Mouse (Mus musculus) kidney, postnatal 0 days (tissue): ENCODE results near the gene Stra6. TPM values are rescaled to one million over a fixed set of nuclear protein-coding genes. Genes with fewer than 3 reads are reported as not detected.

ENCODE experiments used
- ATAC-seq: fragments of 200-750 bp; cut with Nextera tagmentation; replicated peaks from 2 replicates; pipeline ENCODE4 v1.8.0; 2017; ENCODE audit warnings: low read depth, moderate number of reproducible peaks, moderate TSS enrichment, moderate library complexity; ENCODE audit not compliant: low FRiP score
- DNase-seq: peaks from one replicate; pipeline ENCODE4 v3.0.0-alpha.2; 2016; ENCODE audit warnings: low spot score
- H3K27ac ChIP-seq: fragments of 300-500 bp; sonication (generic); 2 replicates; pipeline ENCODE4 v1.5.1; 2014; ENCODE audit warnings: mild to moderate bottlenecking
- H3K27me3 ChIP-seq: fragments of 300-500 bp; sonication (generic); 2 replicates; pipeline ENCODE4 v1.6.1; 2014; ENCODE audit warnings: low read length, mixed read lengths; ENCODE audit not compliant: insufficient read depth
- H3K36me3 ChIP-seq: fragments of 300-500 bp; sonication (generic); 2 replicates; pipeline ENCODE4 v1.6.1; 2014; ENCODE audit warnings: low read length, mixed read lengths; ENCODE audit not compliant: insufficient read depth
- H3K4me1 ChIP-seq: fragments of 300-500 bp; sonication (generic); replicated peaks from 2 replicates; pipeline ENCODE4 v1.6.1; 2014; ENCODE audit warnings: antibody characterized with exemption, low read length, mixed read lengths; ENCODE audit not compliant: insufficient read depth
- H3K4me2 ChIP-seq: fragments of 300-500 bp; sonication (generic); 2 replicates; pipeline ENCODE4 v1.6.1; 2014; ENCODE audit warnings: mild to moderate bottlenecking, low read length, moderate library complexity, mixed read lengths
- H3K4me3 ChIP-seq: fragments of 300-500 bp; sonication (generic); replicated peaks from 2 replicates; pipeline ENCODE4 v1.5.1; 2014; ENCODE audit warnings: low read depth, low read length
- H3K9ac ChIP-seq: fragments of 300-500 bp; sonication (generic); 2 replicates; pipeline ENCODE4 v1.6.1; 2014; ENCODE audit warnings: low read depth, low read length
- H3K9me3 ChIP-seq: fragments of 300-500 bp; sonication (generic); replicated peaks from 2 replicates; pipeline ENCODE4 v1.6.1; 2016; ENCODE audit warnings: low read length, inconsistent platforms, mixed read lengths
- CTCF ChIP-seq: IDR thresholded peaks from 2 replicates; pipeline ENCODE4 v1.5.1; 2016; ENCODE audit warnings: antibody characterized with exemption, low read depth, mild to moderate bottlenecking, moderate library complexity
- WGBS: fragments of 180-500 bp; shearing (Covaris S2); extraction: QIAGEN DNeasy Blood & Tissue Kit; methylation state at CpG from one replicate; pipeline ENCODE4 v1.1.7; 2014; 5-methylcytosine and 5-hydroxymethylcytosine counted together
- polyA plus RNA-seq: library from polyadenylated mRNA; unstranded; fragments of >200 nt; fragmentation: Nextera tagmentation; extraction: Ambion mirVana; gene quantifications from 2 replicates; pipeline ENCODE4 v1.2.1, GENCODE M21; 2015

Gene Stra6
- polyA plus RNA-seq, 1 experiment from 2014 or later, result 12.2 TPM

DNA sequence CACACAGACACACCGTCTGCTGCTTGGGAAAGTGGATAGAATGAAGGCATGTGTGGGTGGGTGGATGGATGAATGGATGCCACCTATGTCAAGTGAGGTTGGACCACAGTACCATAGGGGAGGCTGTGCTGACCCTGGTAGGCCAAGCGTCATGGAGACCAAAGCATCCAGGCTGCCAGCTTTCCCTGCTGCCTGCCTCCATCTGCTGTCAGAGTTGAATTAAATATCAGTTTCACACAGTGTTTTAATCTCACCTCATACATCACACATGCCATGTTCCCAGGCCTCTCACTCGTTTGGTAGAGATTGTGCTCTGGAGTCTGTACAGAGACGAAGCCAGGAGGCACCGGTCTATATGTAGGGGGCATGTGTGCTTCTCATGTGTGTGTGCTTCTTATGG lies 47.2 kb downstream of the Stra6 start:
- DNase-seq, result no peak
- H3K9ac ChIP-seq, result no peak overlapping the region
- ATAC-seq, result no peak
- TF ChIP-seq CTCF, result no peak
- 71% methylated on average over 5 of the region's 5 CpGs for whole genome bisulfite sequencing
- no peak overlapping the region for H3K4me3 ChIP-seq
- H3K27ac ChIP-seq, result no peak overlapping the region
- no peaks in the 10 kb centered on the region for H3K27me3 ChIP-seq
- H3K36me3 ChIP-seq, result no peaks in the 10 kb centered on the region
- H3K9me3 ChIP-seq, result no peaks in the 10 kb centered on the region
- H3K4me2 ChIP-seq, result no peak overlapping the region
- peaks cover 35% of the 10 kb centered on the region for H3K4me1 ChIP-seq

DNA sequence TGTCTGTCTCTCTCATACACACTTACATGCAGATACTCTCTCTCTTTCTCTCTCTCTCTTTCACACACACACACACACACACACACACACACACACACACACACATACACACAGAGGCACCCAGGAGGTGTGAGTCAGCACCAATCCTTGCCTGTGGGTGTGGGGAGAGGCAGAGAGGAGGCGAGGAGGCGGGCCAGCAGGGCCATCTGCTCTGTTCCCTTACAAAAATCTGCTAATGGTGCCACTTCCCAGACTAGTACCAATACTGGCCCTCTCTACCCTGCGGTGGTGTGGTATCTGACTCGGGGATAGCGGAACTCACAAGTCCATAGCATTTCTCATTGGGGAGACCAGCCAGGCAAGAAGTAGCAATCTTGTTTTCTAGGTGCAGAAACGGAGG lies 47.8 kb downstream of the Stra6 start:
- no peak for TF ChIP-seq CTCF
- no peak overlapping the region for H3K27ac ChIP-seq

DNA sequence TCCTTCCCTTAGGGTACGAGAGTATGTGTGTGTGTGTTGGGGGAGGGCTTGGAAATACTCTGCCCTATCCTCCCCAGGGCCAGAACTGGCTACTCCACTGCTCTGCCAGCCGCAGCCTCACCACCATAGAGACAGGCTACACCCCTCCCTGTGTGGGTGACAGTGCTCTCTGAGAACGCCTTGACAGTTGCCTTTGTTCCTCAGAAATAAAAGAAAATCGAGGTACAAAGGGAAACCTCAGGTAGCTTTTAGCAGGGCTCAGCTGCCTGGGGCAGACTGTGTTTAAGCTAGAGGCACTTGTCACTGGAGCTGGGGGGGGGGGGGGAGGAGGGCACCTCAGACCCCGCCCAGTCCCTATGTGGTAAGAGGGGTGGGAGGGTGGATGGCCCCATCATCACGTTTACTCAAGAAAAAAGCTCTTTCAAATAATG lies 48.7 kb downstream of the Stra6 start:
- Histone ChIP-seq H3K27ac (no peak overlapping the region), H3K4me2 (no peak overlapping the region), H3K9ac (no peak overlapping the region), H3K9me3 (no peaks in the 10 kb centered on the region), H3K36me3 (no peaks in the 10 kb centered on the region), H3K4me3 (no peak overlapping the region), H3K4me1 (peaks cover 36% of the 10 kb centered on the region), H3K27me3 (no peaks in the 10 kb centered on the region)
- 26% methylated on average over 6 of the region's 6 CpGs for WGBS
- ATAC-seq (no peak), DNase-seq (no peak)
- TF ChIP-seq CTCF, result no peak

More for the DNA sequence above, 47.8 kb downstream of the Stra6 start:
- Histone ChIP-seq H3K27me3 (no peaks in the 10 kb centered on the region), H3K4me3 (no peak overlapping the region), H3K4me1 (peaks cover 36% of the 10 kb centered on the region), H3K4me2 (no peak overlapping the region), H3K9ac (no peak overlapping the region), H3K9me3 (no peaks in the 10 kb centered on the region), H3K36me3 (no peaks in the 10 kb centered on the region)
- ATAC-seq (no peak), DNase-seq (no peak)
- WGBS, result 68% methylated on average over 6 of the region's 6 CpGs

DNA sequence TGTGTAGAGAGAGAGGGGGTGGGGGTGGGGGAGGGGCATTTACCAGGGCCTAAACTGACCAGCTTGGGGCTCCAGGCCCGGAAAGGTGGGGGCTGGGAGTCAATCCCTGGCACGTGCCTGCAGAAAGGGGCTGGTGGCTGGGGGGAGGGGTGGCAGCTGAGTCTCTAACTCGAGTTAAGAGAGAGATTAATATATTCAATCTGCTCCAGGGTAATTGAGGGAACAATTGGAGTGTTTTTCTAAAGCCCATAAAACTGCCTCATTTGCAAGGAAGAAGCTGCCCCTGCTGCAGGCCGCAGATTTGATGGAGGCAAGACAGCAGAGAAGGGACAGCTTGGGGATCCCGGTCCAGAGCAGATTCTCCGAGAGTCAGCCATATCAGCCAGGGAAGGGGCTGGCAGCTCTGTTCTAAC lies 49.3 kb downstream of the Stra6 start:
- DNase-seq, result peak; percentile 73
- H3K36me3 ChIP-seq, result no peaks in the 10 kb centered on the region
- ATAC-seq, result 0 out of 2 replicates have a peak, but pooled peaks have one; percentile 19
- WGBS, result 5% methylated on average over 6 of the region's 6 CpGs
- no peak overlapping the region for H3K9ac ChIP-seq
- H3K4me2 ChIP-seq, result peak overlapping the region; percentile 43
- no peaks in the 10 kb centered on the region for H3K27me3 ChIP-seq
- H3K4me1 ChIP-seq, result peaks cover 36% of the 10 kb centered on the region
- no peaks in the 10 kb centered on the region for H3K9me3 ChIP-seq
- peak overlapping the region; percentile 36; the same call in 1 of the 2 replicates for H3K27ac ChIP-seq
- H3K4me3 ChIP-seq, result no peak overlapping the region
- no peak for TF ChIP-seq CTCF

DNA sequence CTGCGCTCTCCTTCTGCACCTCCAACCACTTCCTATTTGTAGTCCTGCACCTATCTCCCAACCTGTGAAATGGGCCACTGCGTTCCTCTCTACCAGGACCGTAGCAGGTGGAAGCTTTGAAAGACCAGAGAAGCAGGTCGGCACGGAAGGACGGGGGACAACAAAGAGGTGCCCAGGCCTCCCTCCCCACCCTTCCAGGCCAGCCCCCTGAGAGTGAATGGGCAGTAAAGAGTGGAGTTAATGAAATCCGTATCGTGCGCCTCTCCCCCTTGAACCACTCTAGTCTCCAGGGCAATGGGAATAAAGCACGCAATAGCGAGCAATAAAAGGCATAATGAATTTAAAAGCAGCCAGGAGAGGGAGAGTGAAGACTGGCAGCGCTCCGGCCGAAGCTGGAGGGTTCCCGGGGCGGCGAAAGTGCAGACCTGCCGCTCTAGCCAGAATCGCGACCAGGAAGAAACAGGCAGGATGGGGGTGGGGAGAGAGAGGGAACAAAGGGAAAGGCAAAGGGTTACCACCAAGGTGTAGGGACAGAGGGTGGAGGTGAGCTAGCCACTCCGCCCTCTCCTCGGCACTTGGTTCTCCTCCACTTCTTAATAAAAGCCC lies 49.8 kb downstream of the Stra6 start:
- ATAC-seq (no peak), DNase-seq (no peak)
- Histone ChIP-seq H3K36me3 (no peaks in the 10 kb centered on the region), H3K27ac (peak overlapping the region; percentile 36; the same call in 1 of the 2 replicates), H3K4me1 (peaks cover 36% of the 10 kb centered on the region), H3K9me3 (no peaks in the 10 kb centered on the region), H3K4me2 (peak overlapping the region; percentile 43), H3K4me3 (no peak overlapping the region), H3K27me3 (no peaks in the 10 kb centered on the region), H3K9ac (peak overlapping the region; percentile 40; the same call in 1 of the 2 replicates)
- WGBS, result 6% methylated on average over 22 of the region's 22 CpGs
- no peak; the same call in 1 of the 2 replicates for TF ChIP-seq CTCF

DNA sequence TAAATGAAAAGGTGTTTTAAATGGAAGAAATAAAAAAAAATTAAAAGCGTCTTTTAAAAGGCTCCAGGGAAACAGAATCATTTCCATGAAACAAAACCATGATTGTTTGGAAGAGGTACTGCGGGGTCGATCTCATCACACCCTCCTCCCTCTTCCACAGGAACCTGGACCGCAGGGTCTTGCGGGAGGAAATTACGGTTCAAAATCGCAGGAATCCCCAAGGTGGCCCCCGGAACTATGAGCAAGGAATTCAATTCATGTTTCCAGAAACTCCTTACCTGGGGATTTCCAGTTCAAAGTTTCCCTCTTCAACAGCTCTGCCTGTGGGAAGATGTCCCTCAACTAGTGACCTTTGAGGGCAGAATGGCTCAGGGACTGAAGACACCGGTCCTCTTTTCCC lies 50.4 kb downstream of the Stra6 start:
- H3K9ac ChIP-seq, result no peak overlapping the region
- no peak for DNase-seq
- H3K27me3 ChIP-seq, result no peaks in the 10 kb centered on the region
- TF ChIP-seq CTCF, result no peak
- peaks cover 36% of the 10 kb centered on the region for H3K4me1 ChIP-seq
- H3K27ac ChIP-seq, result no peak overlapping the region
- H3K4me3 ChIP-seq, result no peak overlapping the region
- H3K9me3 ChIP-seq, result no peaks in the 10 kb centered on the region
- no peak for ATAC-seq
- peak overlapping the region; percentile 43; the same call in 1 of the 2 replicates for H3K4me2 ChIP-seq
- WGBS, result 11% methylated on average over 9 of the region's 9 CpGs
- no peaks in the 10 kb centered on the region for H3K36me3 ChIP-seq
